Mouse (Mus musculus) heart, postnatal 0 days (tissue): Measurements from ENCODE around the gene Slc9a9.

Source experiments
- CTCF ChIP-seq: IDR thresholded peaks from 2 replicates; pipeline ENCODE4 v1.5.1; 2016; ENCODE audit warnings: antibody characterized with exemption, control low read depth, low read depth
- EP300 ChIP-seq: IDR thresholded peaks from 2 replicates; pipeline ENCODE4 v1.6.1; 2016; ENCODE audit warnings: antibody characterized with exemption, low read depth

GRCm38 (mm10) chr9:95111732-95112131 lies 442.0 kb downstream of the Slc9a9 start:
- no peak for TF ChIP-seq CTCF
- no peak for TF ChIP-seq EP300
